Mouse (Mus musculus) stomach, postnatal 0 days (tissue): ENCODE data around the gene Mterf4. TPM values are rescaled to one million over a fixed set of nuclear protein-coding genes. Genes with fewer than 3 reads are reported as not detected.

ENCODE experiments used
- ATAC-seq: fragments of 200-750 bp; cut with Nextera tagmentation; 2 replicates; pipeline ENCODE4 v1.8.0; 2017; ENCODE audit not compliant: low FRiP score, low TSS enrichment
- DNase-seq: peaks from one replicate; pipeline ENCODE4 v3.0.0-alpha.2; 2016; ENCODE audit warnings: low spot score
- H3K27ac ChIP-seq: fragments of 300-500 bp; sonication (generic); replicated peaks from 2 replicates; pipeline ENCODE4 v1.5.1; 2014; ENCODE audit warnings: mild to moderate bottlenecking, control low read depth
- H3K27me3 ChIP-seq: fragments of 300-500 bp; sonication (generic); 2 replicates; pipeline ENCODE4 v1.6.1; 2014; ENCODE audit warnings: low read length; ENCODE audit not compliant: control insufficient read depth, insufficient read depth
- H3K36me3 ChIP-seq: fragments of 300-500 bp; sonication (generic); 2 replicates; pipeline ENCODE4 v1.6.1; 2014; ENCODE audit warnings: low read length, mixed read lengths; ENCODE audit not compliant: control insufficient read depth, insufficient read depth
- H3K4me1 ChIP-seq: fragments of 300-500 bp; sonication (generic); replicated peaks from 2 replicates; pipeline ENCODE4 v1.6.1; 2014; ENCODE audit warnings: antibody characterized with exemption; ENCODE audit not compliant: control insufficient read depth, insufficient read depth
- H3K4me2 ChIP-seq: fragments of 300-500 bp; sonication (generic); replicated peaks from 2 replicates; pipeline ENCODE4 v1.6.1; 2014; ENCODE audit warnings: low read depth, mild to moderate bottlenecking, control low read depth, moderate library complexity
- H3K4me3 ChIP-seq: fragments of 300-500 bp; sonication (generic); 2 replicates; pipeline ENCODE4 v1.5.1; 2014; ENCODE audit warnings: low read depth, low read length, control low read depth
- H3K9ac ChIP-seq: fragments of 300-500 bp; sonication (generic); 2 replicates; pipeline ENCODE4 v1.6.1; 2014; ENCODE audit warnings: mild to moderate bottlenecking, low read length, control low read depth, mixed read lengths
- H3K9me3 ChIP-seq: fragments of 300-500 bp; sonication (generic); 2 replicates; pipeline ENCODE4 v1.6.1; 2016; ENCODE audit warnings: low read length; ENCODE audit not compliant: control insufficient read depth
- CTCF ChIP-seq: IDR thresholded peaks from 2 replicates; pipeline ENCODE4 v1.5.1; 2016; ENCODE audit warnings: antibody characterized with exemption, low read depth, mild to moderate bottlenecking, moderate library complexity
- EP300 ChIP-seq: optimal IDR thresholded peaks from 2 replicates; pipeline ENCODE3; 2016; ENCODE audit warnings: antibody characterized with exemption
- WGBS: fragments of 180-500 bp; shearing (Covaris S2); extraction: QIAGEN DNeasy Blood & Tissue Kit; methylation state at CpG from one replicate; pipeline ENCODE4 v1.1.7; 2014; 5-methylcytosine and 5-hydroxymethylcytosine counted together
- microRNA-seq: library from miRNA; unstranded; fragments of <30 nt; microRNA quantifications from one replicate; pipeline ENCODE4, GENCODE M21; 2016
- polyA plus RNA-seq: library from polyadenylated mRNA; unstranded; fragments of >200 nt; fragmentation: Nextera tagmentation; extraction: Ambion mirVana; gene quantifications from 2 replicates; pipeline ENCODE4 v1.2.1, GENCODE M21; 2015

Mterf4 gene
- polyA plus RNA-seq, 1 experiment from 2014 or later: 13.0 TPM

DNA sequence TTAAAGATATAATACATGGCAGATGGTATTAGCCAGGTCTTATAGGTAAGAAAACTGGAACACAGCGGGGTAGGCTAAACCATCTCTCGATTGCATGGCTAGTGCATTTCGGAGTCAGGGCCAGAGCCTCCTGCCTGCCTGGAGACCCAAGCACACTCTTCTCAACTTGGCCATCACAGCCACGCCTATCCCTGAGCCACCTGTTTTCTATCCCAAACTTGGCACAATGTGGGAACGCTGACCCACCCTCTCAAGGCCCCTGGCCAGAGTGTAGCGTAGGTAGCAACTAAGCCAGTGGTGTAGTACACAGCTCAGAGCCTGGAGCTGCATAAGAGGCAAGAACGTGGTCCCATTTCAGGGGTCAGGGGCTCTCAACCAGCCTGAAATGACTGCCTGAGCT, 50.0 kb downstream of the Mterf4 start:
- H3K27me3 ChIP-seq: no peaks in the 10 kb centered on the region
- H3K9me3 ChIP-seq: no peaks in the 10 kb centered on the region
- no peak overlapping the region for H3K27ac ChIP-seq
- no peaks in the 10 kb centered on the region for H3K36me3 ChIP-seq
- H3K4me2 ChIP-seq: no peak overlapping the region
- WGBS: 81% methylated on average over 7 of the region's 7 CpGs
- no peak overlapping the region for H3K4me3 ChIP-seq
- no peak overlapping the region for H3K9ac ChIP-seq
- H3K4me1 ChIP-seq: no peaks in the 10 kb centered on the region
- no peak for TF ChIP-seq CTCF
- no peak for TF ChIP-seq EP300
- ATAC-seq: no peak
- no peak for DNase-seq

DNA sequence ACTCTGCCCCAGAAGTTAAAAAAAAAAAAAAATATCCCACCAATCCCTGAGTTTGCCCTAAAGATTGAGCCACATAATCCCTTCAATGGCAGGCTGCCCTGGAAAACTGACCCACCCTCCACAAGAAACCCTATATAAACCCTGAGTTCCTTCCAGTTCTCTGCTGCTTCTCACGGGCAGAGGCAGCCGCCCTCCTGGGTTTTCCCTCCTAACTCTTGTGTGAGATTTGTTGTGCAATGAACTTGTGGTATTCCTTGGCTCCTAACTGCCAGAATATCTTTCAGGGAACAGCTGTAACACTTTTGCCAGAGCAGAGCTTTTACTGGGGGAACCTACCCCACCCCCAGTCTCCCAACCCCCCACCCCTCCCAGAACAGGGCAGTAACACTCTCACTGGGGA, 53.1 kb downstream of the Mterf4 start:
- WGBS: 35% methylated on average over 2 of the region's 2 CpGs

More for the DNA sequence above, 53.1 kb downstream of the Mterf4 start:
- no peak for DNase-seq
- no peak for ATAC-seq
- no peaks in the 10 kb centered on the region for H3K36me3 ChIP-seq
- no peaks in the 10 kb centered on the region for H3K27me3 ChIP-seq
- no peak overlapping the region for H3K27ac ChIP-seq
- H3K9ac ChIP-seq: no peak overlapping the region
- H3K9me3 ChIP-seq: no peaks in the 10 kb centered on the region
- H3K4me3 ChIP-seq: no peak overlapping the region
- H3K4me2 ChIP-seq: no peak overlapping the region
- TF ChIP-seq CTCF (no peak), EP300 (no peak)
- no peaks in the 10 kb centered on the region for H3K4me1 ChIP-seq

Small RNA genes lying within 50 kb of the gene (microRNA-seq; reads per million reads assigned to microRNA genes)
- gene Mir6345: not detected
- not detected for gene Mir6901
- gene Mir6902: not detected

Other genes with a start within 250 kb of the Mterf4 start
- gene Kif1a, start 204.0 kb downstream of the Mterf4 start, polyA plus RNA-seq: 7.7 and 9.6 TPM in 2 replicates
- gene Agxt, start 170.7 kb downstream of the Mterf4 start, polyA plus RNA-seq: 0.48 and 0.55 TPM in 2 replicates
- 27.8 and 34.3 TPM in 2 replicates for gene 2310007B03Rik, start 145.0 kb downstream of the Mterf4 start, polyA plus RNA-seq
- 0.04 and 0.06 TPM in 2 replicates for gene Crocc2, start 137.2 kb downstream of the Mterf4 start, polyA plus RNA-seq
- 1.4 and 1.5 TPM in 2 replicates for gene Sned1, start 70.1 kb downstream of the Mterf4 start, polyA plus RNA-seq
- gene Ppp1r7, start 36.9 kb upstream of the Mterf4 start, polyA plus RNA-seq: 37.8 and 38.5 TPM in 2 replicates
- gene Pask, start 37.6 kb upstream of the Mterf4 start, polyA plus RNA-seq: 2.2 and 2.6 TPM in 2 replicates
- gene Ano7, start 68.0 kb upstream of the Mterf4 start, polyA plus RNA-seq: 3.7 and 4.8 TPM in 2 replicates
- gene Hdlbp, start 172.9 kb upstream of the Mterf4 start, polyA plus RNA-seq: 106 and 155 TPM in 2 replicates
- 2.9 and 3.0 TPM in 2 replicates for gene Farp2, start 206.2 kb upstream of the Mterf4 start, polyA plus RNA-seq